Mouse (Mus musculus) heart, embryonic 11.5 days (tissue): Measurements from ENCODE around the gene Ccl22. TPM values are rescaled to one million over a fixed set of nuclear protein-coding genes. Genes with fewer than 3 reads are reported as not detected.

Source experiments
- ATAC-seq: fragments of 200-750 bp; cut with Nextera tagmentation; replicated peaks from 2 replicates; pipeline ENCODE4 v1.8.0; 2017; ENCODE audit warnings: moderate library complexity; ENCODE audit not compliant: insufficient number of reproducible peaks, low FRiP score, low TSS enrichment
- H3K27ac ChIP-seq: fragments of 300-500 bp; sonication (generic); 2 replicates; pipeline ENCODE4 v1.5.1; 2014; ENCODE audit warnings: mild to moderate bottlenecking, low read depth, low read length
- H3K27me3 ChIP-seq: fragments of 300-500 bp; sonication (generic); 2 replicates; pipeline ENCODE4 v1.6.1; 2014; ENCODE audit warnings: mild to moderate bottlenecking, low read length, mixed read lengths; ENCODE audit not compliant: control insufficient read depth, insufficient read depth
- H3K36me3 ChIP-seq: fragments of 300-500 bp; sonication (generic); 2 replicates; pipeline ENCODE4 v1.6.1; 2014; ENCODE audit warnings: mild to moderate bottlenecking, low read length, moderate library complexity, mixed read lengths; ENCODE audit not compliant: control insufficient read depth, insufficient read depth
- H3K4me1 ChIP-seq: fragments of 300-500 bp; sonication (generic); 2 replicates; pipeline ENCODE4 v1.6.1; 2014; ENCODE audit warnings: low read length; ENCODE audit not compliant: control insufficient read depth, insufficient read depth
- H3K4me2 ChIP-seq: fragments of 300-500 bp; sonication (generic); 2 replicates; pipeline ENCODE4 v1.6.1; 2014; ENCODE audit warnings: mild to moderate bottlenecking, moderate library complexity
- H3K4me3 ChIP-seq: fragments of 300-500 bp; sonication (generic); 2 replicates; pipeline ENCODE4 v1.5.1; 2014; ENCODE audit warnings: low read depth, low read length
- H3K9ac ChIP-seq: fragments of 300-500 bp; sonication (generic); 2 replicates; pipeline ENCODE4 v1.6.1; 2014; ENCODE audit warnings: mild to moderate bottlenecking, low read depth, low read length, moderate library complexity
- H3K9me3 ChIP-seq: fragments of 300-500 bp; sonication (generic); replicated peaks from 2 replicates; pipeline ENCODE4 v1.6.1; 2016; ENCODE audit warnings: low read length; ENCODE audit not compliant: control insufficient read depth
- WGBS: fragments of 180-500 bp; shearing (Covaris S2); extraction: QIAGEN DNeasy Blood & Tissue Kit; methylation state at CpG from one replicate; pipeline ENCODE4 v1.1.7; 2014; ENCODE audit not compliant: insufficient replicate concordance; 5-methylcytosine and 5-hydroxymethylcytosine counted together
- polyA plus RNA-seq: library from polyadenylated mRNA; unstranded; fragments of >200 nt; fragmentation: Nextera tagmentation; extraction: Ambion mirVana; gene quantifications from 2 replicates; pipeline ENCODE4 v1.2.1, GENCODE M21; 2014

Ccl22 gene
- polyA plus RNA-seq, 1 experiment from 2014 or later = not detected

DNA sequence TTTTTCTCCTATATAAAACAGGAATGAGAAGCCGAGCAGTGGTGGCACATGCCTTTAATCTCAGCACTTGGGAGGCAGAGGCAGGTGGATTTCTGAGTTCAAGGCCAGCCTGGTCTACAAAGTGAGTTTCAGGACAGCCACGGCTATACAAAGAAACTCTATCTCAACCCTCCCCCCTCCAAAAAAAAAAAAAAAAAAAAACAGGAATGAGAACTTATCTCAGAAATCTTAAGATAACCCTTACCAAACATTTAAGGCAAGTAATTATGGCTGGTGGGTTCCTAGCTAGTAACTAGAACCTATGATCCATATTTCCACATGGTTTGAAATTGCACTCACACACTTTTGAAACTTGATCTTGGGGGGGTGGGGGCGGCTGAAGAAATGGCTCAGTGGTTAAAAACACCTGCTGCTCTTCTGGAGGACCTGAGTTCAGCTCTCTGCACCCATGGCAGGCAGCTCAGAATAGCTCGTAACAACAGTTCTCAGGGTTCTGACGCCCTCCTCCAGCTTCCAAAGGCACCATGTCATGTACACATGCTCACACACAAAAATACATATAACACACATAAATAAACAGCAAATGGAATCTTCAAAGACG is 40.7 kb downstream of the Ccl22 start:
- H3K36me3 ChIP-seq = no peaks in the 10 kb centered on the region
- no peak for ATAC-seq
- peaks cover 16% of the 10 kb centered on the region for H3K4me1 ChIP-seq
- H3K4me2 ChIP-seq = no peak overlapping the region
- H3K9ac ChIP-seq = no peak overlapping the region
- H3K27ac ChIP-seq = no peak overlapping the region
- H3K9me3 ChIP-seq = no peaks in the 10 kb centered on the region
- no peaks in the 10 kb centered on the region for H3K27me3 ChIP-seq
- H3K4me3 ChIP-seq = no peak overlapping the region
- 66% methylated on average over 6 of the region's 6 CpGs for WGBS

DNA sequence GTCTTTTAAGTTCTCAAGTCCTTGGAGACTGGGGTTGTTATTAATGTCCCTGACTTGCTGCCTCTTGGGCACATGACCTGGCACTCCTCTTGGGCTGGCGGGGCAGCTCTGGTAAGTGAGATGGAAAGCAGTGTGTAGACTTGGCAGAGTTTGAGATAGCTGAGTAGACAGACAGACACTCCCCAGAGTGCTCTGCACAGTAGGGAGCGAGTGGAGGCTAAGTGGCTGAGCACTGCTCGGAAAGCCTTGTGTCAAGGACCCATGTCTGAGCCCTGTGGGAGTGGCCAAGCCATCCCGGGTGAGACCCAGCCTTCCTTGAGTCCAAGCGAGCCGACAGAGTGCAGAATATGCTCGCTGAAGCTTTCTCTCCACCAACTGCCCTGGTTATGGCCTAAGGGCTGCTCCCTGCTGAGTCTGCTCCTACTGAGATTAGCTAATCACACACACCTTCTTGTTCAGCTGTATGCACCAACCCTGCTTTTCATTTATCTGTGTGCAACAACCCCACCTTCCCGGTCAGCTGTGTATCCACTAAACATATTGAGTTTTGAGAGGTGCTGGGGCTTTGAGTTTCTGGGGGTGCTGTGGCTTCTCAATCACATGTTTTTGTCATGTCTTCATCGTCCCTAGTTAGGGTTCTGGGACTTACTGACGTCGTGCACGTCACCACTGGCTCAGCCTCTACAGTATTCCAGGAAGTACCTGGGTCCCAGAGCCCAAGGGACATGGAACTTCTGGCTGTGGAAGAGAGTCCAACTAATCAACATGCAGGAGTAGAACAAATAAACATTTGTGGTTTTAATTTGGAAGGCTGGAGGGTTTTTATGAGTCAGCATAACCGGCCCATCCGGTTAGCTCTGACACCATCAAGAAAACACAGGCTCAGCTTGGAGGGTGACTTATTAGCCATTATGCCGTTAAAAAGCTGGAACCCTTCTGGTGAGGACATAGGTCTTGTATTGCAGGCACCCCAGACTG is 42.4 kb downstream of the Ccl22 start:
- peak; percentile 82 for ATAC-seq
- Histone ChIP-seq H3K36me3 (no peaks in the 10 kb centered on the region), H3K9me3 (no peaks in the 10 kb centered on the region), H3K4me2 (no peak overlapping the region), H3K27ac (peak overlapping the region; percentile 58), H3K4me1 (peaks cover 6% of the 10 kb centered on the region; the same call in 1 of the 2 replicates), H3K27me3 (no peaks in the 10 kb centered on the region), H3K4me3 (no peak overlapping the region), H3K9ac (no peak overlapping the region)
- 60% methylated on average over 15 of the region's 15 CpGs for WGBS

- Histone ChIP-seq H3K27me3 (no peaks in the 10 kb centered on the region), H3K27ac (no peak overlapping the region), H3K36me3 (no peaks in the 10 kb centered on the region), H3K9ac (no peak overlapping the region), H3K4me1 (no peaks in the 10 kb centered on the region; the same call in 1 of the 2 replicates), H3K9me3 (no peaks in the 10 kb centered on the region), H3K4me3 (no peak overlapping the region), H3K4me2 (no peak overlapping the region)
- ATAC-seq = no peak
- 75% methylated on average over 10 of the region's 10 CpGs for WGBS
These were observed 44.0 kb downstream of the Ccl22 start for GRCm38 (mm10) chr8:94789256-94789955.

GRCm38 (mm10) chr8:94794368-94794767 is 49.0 kb downstream of the Ccl22 start:
- Histone ChIP-seq H3K9me3 (no peaks in the 10 kb centered on the region), H3K27me3 (no peaks in the 10 kb centered on the region), H3K36me3 (no peaks in the 10 kb centered on the region), H3K4me3 (no peak overlapping the region), H3K4me1 (no peaks in the 10 kb centered on the region), H3K4me2 (no peak overlapping the region), H3K27ac (no peak overlapping the region), H3K9ac (no peak overlapping the region)
- 81% methylated on average over 4 of the region's 4 CpGs for WGBS
- ATAC-seq = no peak

DNA sequence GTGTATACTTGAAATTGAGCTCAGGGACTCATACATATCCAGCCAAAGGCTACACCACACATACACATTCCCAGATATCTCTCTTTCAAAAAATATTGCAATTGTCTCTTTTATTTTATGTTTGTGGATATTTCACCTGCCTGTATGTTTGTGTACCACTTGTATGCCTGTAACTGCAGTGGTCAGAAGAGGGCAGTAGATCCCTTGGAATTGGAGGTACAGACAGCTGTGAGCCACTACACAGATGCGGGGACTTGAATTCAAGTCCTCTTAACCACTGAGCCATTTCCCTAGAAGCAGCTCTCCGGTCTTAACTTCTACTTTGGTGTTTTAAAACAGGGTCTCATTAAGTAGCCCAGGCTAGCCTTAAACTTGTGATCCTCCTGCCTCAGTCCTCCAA is 49.4 kb downstream of the Ccl22 start:
- Histone ChIP-seq H3K27me3 (no peaks in the 10 kb centered on the region), H3K4me1 (no peaks in the 10 kb centered on the region), H3K36me3 (no peaks in the 10 kb centered on the region), H3K9me3 (no peaks in the 10 kb centered on the region), H3K27ac (no peak overlapping the region), H3K4me3 (no peak overlapping the region), H3K4me2 (no peak overlapping the region), H3K9ac (no peak overlapping the region)
- ATAC-seq = no peak
- WGBS = 90% methylated on average over 2 of the region's 2 CpGs

DNA sequence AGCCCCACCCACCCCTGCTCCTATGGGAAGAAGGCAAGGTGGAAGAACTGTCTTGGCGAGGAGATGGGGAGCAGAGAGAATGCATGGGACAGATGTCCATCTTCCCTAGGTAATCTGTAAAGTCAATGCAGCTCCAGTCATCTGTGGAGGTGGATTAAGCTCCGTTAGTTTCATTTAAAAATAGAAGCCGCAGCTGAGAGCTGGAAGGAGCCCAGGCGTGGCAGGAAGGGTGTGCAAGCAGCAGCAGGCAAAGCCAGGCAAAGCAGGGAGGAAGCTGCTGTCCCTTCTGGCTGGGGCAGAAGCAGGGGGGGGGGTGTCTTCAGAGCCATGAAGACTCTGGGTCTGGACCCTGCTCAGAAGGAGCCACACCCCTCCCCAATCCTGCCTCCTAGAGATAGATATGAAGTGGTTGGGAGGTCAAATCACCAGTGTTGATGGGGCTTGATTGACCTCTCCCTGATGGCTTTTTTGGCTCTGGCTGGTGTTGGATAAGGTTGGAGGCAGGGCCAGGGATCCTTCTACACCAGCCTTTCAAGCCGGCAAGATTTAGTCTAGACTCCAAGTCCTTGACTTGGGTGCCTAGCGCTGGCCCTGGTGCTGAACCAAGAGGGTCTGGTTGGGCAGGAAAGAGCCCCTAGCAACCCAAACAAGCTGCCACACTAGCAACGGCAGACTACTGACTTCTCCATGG is 55.0 kb downstream of the Ccl22 start:
- Histone ChIP-seq H3K27ac (no peak overlapping the region), H3K9ac (no peak overlapping the region), H3K4me1 (peaks cover 23% of the 10 kb centered on the region), H3K9me3 (no peaks in the 10 kb centered on the region), H3K36me3 (no peaks in the 10 kb centered on the region), H3K4me3 (no peak overlapping the region), H3K27me3 (peaks cover 3% of the 10 kb centered on the region; the same call in 1 of the 2 replicates), H3K4me2 (no peak overlapping the region)
- 49% methylated on average over 7 of the region's 7 CpGs for WGBS
- ATAC-seq = no peak

Other genes starting within 250 kb of the Ccl22 start
- 7.6 and 8.1 TPM in 2 replicates for gene Cpne2, start 212.6 kb upstream of the Ccl22 start, polyA plus RNA-seq
- gene Rspry1, start 143.7 kb upstream of the Ccl22 start, polyA plus RNA-seq = 23.2 and 25.9 TPM in 2 replicates
- gene Fam192a, start 143.6 kb upstream of the Ccl22 start, polyA plus RNA-seq = 44.3 and 45.6 TPM in 2 replicates
- gene Arl2bp, start 79.0 kb upstream of the Ccl22 start, polyA plus RNA-seq = 44.2 and 65.2 TPM in 2 replicates
- gene Pllp, start 49.3 kb upstream of the Ccl22 start, polyA plus RNA-seq = not detected in 2 replicates
- 8.8 and 11.2 TPM in 2 replicates for gene Cx3cl1, start 26.4 kb downstream of the Ccl22 start, polyA plus RNA-seq
- 0.69 TPM in 1 of 2 replicates, not detected in the other for gene Ccl17, start 64.9 kb downstream of the Ccl22 start, polyA plus RNA-seq
- 125 and 126 TPM in 2 replicates for gene Coq9, start 92.7 kb downstream of the Ccl22 start, polyA plus RNA-seq
- gene Ciapin1, start 92.8 kb downstream of the Ccl22 start, polyA plus RNA-seq = 97.0 and 97.5 TPM in 2 replicates
- gene Polr2c, start 111.9 kb downstream of the Ccl22 start, polyA plus RNA-seq = 141 and 143 TPM in 2 replicates
- 46.2 and 57.7 TPM in 2 replicates for gene Dok4, start 130.7 kb downstream of the Ccl22 start, polyA plus RNA-seq
- 22.8 and 24.8 TPM in 2 replicates for gene Ccdc102a, start 172.5 kb downstream of the Ccl22 start, polyA plus RNA-seq
- gene Adgrg5, start 178.1 kb downstream of the Ccl22 start, polyA plus RNA-seq = 0.10 and 0.47 TPM in 2 replicates
- gene Adgrg1, start 229.2 kb downstream of the Ccl22 start, polyA plus RNA-seq = 6.4 and 7.5 TPM in 2 replicates